Mouse (Mus musculus) bone marrow macrophage, adult 2 months (primary cell): ENCODE measurements at regions not wholly inside any gene's neighbourhood (a gene's known extent, or its start where the extent isn't known, plus 50 kb on each side); places are given as distances from the start of the nearest gene placed in this dataset.

ENCODE experiments used
- H3K27ac ChIP-seq: 2 replicates; pipeline ENCODE4 v1.5.1; 2012; ENCODE audit warnings: low read depth, low read length; ENCODE audit not compliant: insufficient read depth
- H3K4me1 ChIP-seq: 2 replicates; pipeline ENCODE4 v1.6.1; 2012; ENCODE audit warnings: low read length; ENCODE audit not compliant: control insufficient read depth, insufficient read depth
- H3K4me3 ChIP-seq: 2 replicates; pipeline ENCODE4 v1.5.1; 2012; ENCODE audit warnings: mild to moderate bottlenecking, low read length, moderate library complexity; ENCODE audit not compliant: insufficient read depth
- CTCF ChIP-seq: IDR thresholded peaks from 2 replicates; pipeline ENCODE4 v1.5.1; 2012; ENCODE audit warnings: low read depth, mild to moderate bottlenecking, low read length, moderate library complexity
- POLR2A ChIP-seq: IDR thresholded peaks from 2 replicates; pipeline ENCODE4 v1.6.1; 2012; ENCODE audit warnings: mild to moderate bottlenecking, low read depth, low read length, borderline replicate concordance

GRCm38 (mm10) chr11:25147287-25147686, 1063.3 kb downstream of the 5730522E02Rik start:
- Histone ChIP-seq H3K4me1 (no peaks in the 10 kb centered on the region), H3K27ac (no peak overlapping the region), H3K4me3 (no peak overlapping the region)
- TF ChIP-seq POLR2A: no peak
- TF ChIP-seq CTCF: no peak

GRCm38 (mm10) chr11:25156705-25157104, 1053.9 kb downstream of the 5730522E02Rik start:
- Histone ChIP-seq H3K27ac (no peak overlapping the region), H3K4me3 (no peak overlapping the region), H3K4me1 (no peaks in the 10 kb centered on the region)
- no peak for TF ChIP-seq CTCF

- H3K4me1 ChIP-seq: no peaks in the 10 kb centered on the region
- TF ChIP-seq CTCF: no peak
- no peak for TF ChIP-seq POLR2A
- H3K27ac ChIP-seq: no peak overlapping the region
- H3K4me3 ChIP-seq: no peak overlapping the region
These were observed 1053.3 kb downstream of the 5730522E02Rik start for GRCm38 (mm10) chr11:25157135-25157860.

GRCm38 (mm10) chr11:25157861-25158245, 1052.7 kb downstream of the 5730522E02Rik start:
- Histone ChIP-seq H3K4me3 (no peak overlapping the region), H3K27ac (no peak overlapping the region), H3K4me1 (no peaks in the 10 kb centered on the region)
- TF ChIP-seq CTCF: no peak

GRCm38 (mm10) chr11:25158884-25159283, 1051.7 kb downstream of the 5730522E02Rik start:
- no peaks in the 10 kb centered on the region for H3K4me1 ChIP-seq
- no peak overlapping the region for H3K4me3 ChIP-seq
- H3K27ac ChIP-seq: no peak overlapping the region
- no peak for TF ChIP-seq POLR2A
- no peak for TF ChIP-seq CTCF

- H3K27ac ChIP-seq: no peak overlapping the region
- TF ChIP-seq POLR2A (no peak), CTCF (no peak)
- H3K4me1 ChIP-seq: no peaks in the 10 kb centered on the region
- no peak overlapping the region for H3K4me3 ChIP-seq
These were observed 1042.6 kb downstream of the 5730522E02Rik start for GRCm38 (mm10) chr11:25167939-25168338.

- no peak for TF ChIP-seq POLR2A
- TF ChIP-seq CTCF: no peak
- H3K27ac ChIP-seq: no peak overlapping the region
- H3K4me1 ChIP-seq: no peaks in the 10 kb centered on the region
- H3K4me3 ChIP-seq: no peak overlapping the region
These were observed 1039.5 kb downstream of the 5730522E02Rik start for GRCm38 (mm10) chr11:25171048-25171447.
